Mouse (Mus musculus) cerebellum, adult 11-12 months (tissue): Measurements from ENCODE around the gene Azin2.

Experiments
- DNase-seq: peaks from one replicate; pipeline ENCODE4 v3.0.0; 2022

Azin2 gene

DNA sequence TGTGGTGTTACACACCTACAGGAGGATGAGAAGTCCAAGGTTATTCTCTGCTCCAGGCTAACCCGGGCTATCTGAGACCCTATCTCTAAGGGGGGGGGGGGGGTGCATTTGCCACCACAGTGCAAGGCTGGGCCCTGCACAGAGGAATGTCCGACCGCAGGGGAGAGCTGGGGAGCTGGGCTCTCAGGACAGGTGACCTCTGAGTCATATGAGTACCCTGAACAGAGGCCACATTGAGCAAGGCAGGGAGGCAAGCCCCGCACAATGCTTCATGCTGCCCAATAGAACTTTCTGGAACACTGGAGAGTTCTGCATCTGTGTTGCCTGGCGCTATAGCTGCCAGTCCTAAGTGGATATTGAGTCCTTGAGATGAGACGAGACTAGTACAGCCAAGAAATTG is 70.1 kb downstream of the Azin2 start:
- peak; percentile 52 for DNase-seq

DNA sequence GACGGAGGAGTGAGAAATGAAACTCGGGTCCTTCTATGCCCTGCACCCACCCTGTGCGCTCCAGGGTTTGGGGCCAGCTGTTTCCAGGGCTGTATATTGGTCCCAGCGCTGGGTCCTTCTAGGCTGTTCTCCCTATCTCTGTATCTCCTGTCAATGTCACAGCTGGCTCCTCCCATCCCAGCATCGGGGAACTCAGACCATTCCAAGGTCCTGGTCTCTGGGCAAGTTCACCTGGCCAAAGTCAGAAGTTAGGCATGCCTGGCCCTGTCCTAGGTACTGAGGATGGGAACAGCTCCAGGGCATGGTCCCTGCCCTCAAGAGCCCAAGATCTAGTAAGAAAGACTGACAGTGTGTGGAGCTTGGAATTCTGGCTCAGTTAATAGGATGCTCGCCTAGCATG is 70.5 kb downstream of the Azin2 start:
- DNase-seq, result peak; percentile 68

DNA sequence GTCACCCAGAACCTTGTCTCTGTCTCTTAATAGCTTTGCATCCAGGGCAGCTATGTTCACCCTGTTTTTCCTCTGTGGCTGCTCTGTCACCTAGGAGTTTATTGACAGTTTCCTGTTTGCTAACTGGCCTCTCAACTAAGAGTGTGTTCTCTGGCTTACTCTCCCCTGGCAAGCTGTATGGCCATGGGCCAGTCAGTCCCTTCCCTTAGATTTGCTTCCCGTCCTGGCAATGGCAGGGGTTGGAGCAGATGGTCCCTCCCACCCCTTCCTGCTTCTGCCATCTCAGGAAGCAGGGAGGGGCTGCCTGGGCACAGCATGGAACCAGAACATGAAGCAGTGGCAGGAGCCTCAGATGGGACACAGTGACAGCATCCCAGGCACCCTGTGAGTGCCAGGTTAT is 71.1 kb downstream of the Azin2 start:
- DNase-seq, result peak; percentile 98

GRCm38 (mm10) chr4:128889752-128890630 is 72.3 kb downstream of the Azin2 start:
- peak; percentile 55 for DNase-seq

- peak; percentile 43 for DNase-seq
Measured at GRCm38 (mm10) chr4:128888436-128888990, 73.7 kb downstream of the Azin2 start.

- DNase-seq, result peak; percentile 98
Measured at GRCm38 (mm10) chr4:128887641-128888091, 74.6 kb downstream of the Azin2 start.

- DNase-seq, result no peak
Measured at GRCm38 (mm10) chr4:128887026-128887425, 75.2 kb downstream of the Azin2 start.

DNA sequence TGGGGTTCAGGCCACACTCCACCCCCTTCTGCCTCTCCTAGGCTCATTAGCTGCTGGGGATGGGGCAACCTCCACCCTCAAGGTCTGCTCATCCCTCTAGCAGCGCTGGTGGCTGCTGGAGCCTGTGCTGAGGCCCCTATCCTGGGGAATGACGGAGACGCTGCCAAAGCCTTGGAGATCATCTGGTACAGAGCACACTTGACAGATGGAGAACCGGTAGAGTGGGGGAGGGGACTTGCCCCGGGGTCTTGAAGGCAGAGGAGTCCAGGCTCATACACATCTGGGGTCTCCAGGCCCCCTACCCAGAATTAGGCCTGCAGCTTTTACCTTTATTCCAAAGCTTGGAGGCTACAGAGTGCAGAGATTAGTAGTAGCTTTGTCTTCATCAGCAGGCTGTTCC is 75.7 kb downstream of the Azin2 start:
- DNase-seq, result peak; percentile 85

GRCm38 (mm10) chr4:128885540-128885939 is 76.7 kb downstream of the Azin2 start:
- peak; percentile 62 for DNase-seq

DNA sequence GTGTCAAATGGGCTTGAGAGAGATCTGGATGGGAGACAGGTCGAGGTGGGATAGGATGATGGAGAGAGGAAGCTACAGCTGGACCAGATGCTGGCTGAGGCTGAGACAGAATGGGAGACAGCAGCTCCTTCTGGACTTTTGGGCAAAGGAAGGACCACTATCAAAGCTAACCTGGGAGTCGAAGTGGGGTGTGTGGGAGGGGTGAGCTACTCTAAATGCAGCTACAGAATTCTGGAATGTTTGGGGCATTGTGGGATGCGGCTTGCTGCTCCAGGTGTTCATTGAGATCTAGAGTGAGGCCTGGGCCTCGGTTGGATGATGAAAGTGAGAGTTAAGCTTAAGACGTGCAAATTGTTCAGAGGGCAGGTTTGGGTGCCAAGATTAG is 77.5 kb downstream of the Azin2 start:
- no peak for DNase-seq

DNA sequence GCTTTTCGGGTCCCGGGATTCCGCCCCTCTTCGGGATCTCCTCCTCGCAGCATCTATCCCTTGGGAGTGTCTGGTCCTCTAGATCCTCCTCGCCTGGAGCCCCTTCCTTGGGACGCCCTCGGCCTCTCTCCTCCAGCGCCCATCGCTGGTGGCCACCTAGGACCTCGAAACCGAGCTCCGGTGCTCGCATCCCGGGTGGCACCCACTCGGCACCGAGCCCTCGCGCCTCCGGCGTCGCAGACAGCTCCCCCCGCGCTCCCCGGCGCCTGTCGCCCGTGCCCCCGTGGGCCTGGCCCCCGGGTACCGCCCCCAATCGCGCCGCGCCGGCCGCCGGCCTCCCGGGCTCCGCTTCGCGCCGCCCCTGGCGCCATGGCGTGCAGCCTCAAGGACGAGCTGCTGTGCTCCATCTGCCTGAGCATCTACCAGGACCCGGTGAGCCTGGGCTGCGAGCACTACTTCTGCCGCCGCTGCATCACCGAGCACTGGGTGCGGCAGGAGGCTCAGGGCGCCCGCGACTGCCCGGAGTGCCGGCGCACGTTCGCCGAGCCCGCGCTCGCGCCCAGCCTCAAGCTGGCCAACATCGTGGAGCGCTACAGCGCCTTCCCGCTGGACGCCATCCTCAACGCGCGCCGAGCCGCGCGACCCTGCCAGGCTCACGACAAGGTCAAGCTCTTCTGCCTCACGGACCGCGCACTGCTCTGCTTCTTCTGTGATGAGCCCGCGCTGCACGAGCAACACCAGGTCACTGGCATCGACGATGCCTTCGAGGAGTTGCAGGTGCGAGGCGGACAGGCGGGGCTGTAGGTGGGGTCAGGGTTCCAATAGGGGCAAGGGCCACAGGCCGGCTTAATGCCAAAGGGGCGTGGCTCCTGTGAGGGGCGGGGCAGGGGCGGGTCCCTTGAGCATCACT is 78.2 kb downstream of the Azin2 start:
- peak; percentile 90 for DNase-seq

GRCm38 (mm10) chr4:128883379-128883781 is 78.9 kb downstream of the Azin2 start, which contains the start of gene Trim62:
Gene Trim62, plus strand, starts transcription at chr4:128883580.
- DNase-seq, result peak; percentile 87
